In genomic region chr1:136875006-136875405, GRCm38 (mm10) we compare ENCODE assay signal across 20 mouse cellular contexts.
"Had no signal": no experiment of that assay in that cellular context is flagged by ENCODE, and none has a peak within 500 bp of the region (broad histone marks: within the 10 kb centered on the region; RNA-seq: fewer than 3 reads in every experiment).

No protein-coding gene starts in this region.

- DNase-seq: kidney, adult 9 months; kidney, postnatal 14 days; kidney, postnatal 4 days; liver; liver, embryonic 13.5 days; lung, embryonic 14.5 days; right cerebral cortex, adult 18-20 months; right cerebral cortex, postnatal 14 days; right cerebral cortex, postnatal 4 days; thymus, adult 2 months; thymus, postnatal 25 days had no signal

- H3K9ac ChIP-seq: limb, embryonic 13.5 days; liver, embryonic 13.5 days; lung, embryonic 14.5 days; midbrain, embryonic 12.5 days; midbrain, embryonic 15.5 days; neural tube, embryonic 12.5 days; neural tube, embryonic 15.5 days had no signal

- H3K9me3 ChIP-seq: limb, embryonic 10.5 days; limb, embryonic 13.5 days; liver, embryonic 13.5 days; midbrain, embryonic 12.5 days; midbrain, embryonic 15.5 days; neural tube, embryonic 12.5 days; neural tube, embryonic 15.5 days had no signal

- H3K4me3 ChIP-seq: limb, embryonic 10.5 days; limb, embryonic 13.5 days; liver, embryonic 13.5 days; midbrain, embryonic 12.5 days; midbrain, embryonic 15.5 days; neural tube, embryonic 12.5 days; neural tube, embryonic 15.5 days had no signal

- H3K27me3 ChIP-seq: limb, embryonic 13.5 days; liver, embryonic 13.5 days; midbrain, embryonic 12.5 days; midbrain, embryonic 15.5 days; neural tube, embryonic 12.5 days; neural tube, embryonic 15.5 days had no signal

- H3K4me1 ChIP-seq: limb, embryonic 13.5 days; liver, embryonic 13.5 days; midbrain, embryonic 12.5 days; midbrain, embryonic 15.5 days; neural tube, embryonic 12.5 days; neural tube, embryonic 15.5 days had no signal

- H3K36me3 ChIP-seq: limb, embryonic 10.5 days; limb, embryonic 13.5 days; midbrain, embryonic 12.5 days; midbrain, embryonic 15.5 days; neural tube, embryonic 12.5 days; neural tube, embryonic 15.5 days had no signal

- ATAC-seq: lung, postnatal 0 days; midbrain, embryonic 15.5 days had no signal

- H3K27ac ChIP-seq: limb, embryonic 10.5 days; limb, embryonic 13.5 days; liver, embryonic 13.5 days; macrophage; midbrain, embryonic 12.5 days; midbrain, embryonic 15.5 days; neural tube, embryonic 12.5 days; neural tube, embryonic 15.5 days; stomach, postnatal 0 days had no signal

- H3K4me2 ChIP-seq: limb, embryonic 13.5 days; liver, embryonic 13.5 days; lung, embryonic 14.5 days; midbrain, embryonic 12.5 days; midbrain, embryonic 15.5 days; neural tube, embryonic 12.5 days; neural tube, embryonic 15.5 days had no signal
